Mouse (Mus musculus) liver, embryonic 14.5 days (tissue): ENCODE data around the gene Far2. TPM values are rescaled to one million over a fixed set of nuclear protein-coding genes. Genes with fewer than 3 reads are reported as not detected.
A peak's percentile ranks its signal among the peaks of the same experiment; 100 is the strongest.

ENCODE experiments used
- ATAC-seq: fragments of 200-750 bp; cut with Nextera tagmentation; 2 replicates; pipeline ENCODE4 v1.8.0; 2017; ENCODE audit warnings: moderate number of reproducible peaks, mild to moderate bottlenecking, moderate library complexity; ENCODE audit not compliant: insufficient read depth
- DNase-seq, 3 experiments: peaks; one replicate each; pipeline ENCODE4 v3.0.0-alpha.2; 2012 to 2013; ENCODE audit warnings: low read depth in 3 of 3, low spot score in 3 of 3
- H3K27ac ChIP-seq: fragments of 300-500 bp; sonication (generic); 2 replicates; pipeline ENCODE4 v1.5.1; 2014; ENCODE audit warnings: moderate library complexity, mild to moderate bottlenecking, control low read depth, inconsistent platforms
- H3K27me3 ChIP-seq: fragments of 300-500 bp; sonication (generic); 2 replicates; pipeline ENCODE4 v1.6.1; 2014; ENCODE audit warnings: mild to moderate bottlenecking, low read length, moderate library complexity; ENCODE audit not compliant: control insufficient read depth, insufficient read depth
- H3K36me3 ChIP-seq: fragments of 300-500 bp; sonication (generic); replicated peaks from 2 replicates; pipeline ENCODE4 v1.6.1; 2014; ENCODE audit warnings: low read depth; ENCODE audit not compliant: control insufficient read depth, insufficient read depth
- H3K4me1 ChIP-seq, 2 experiments: fragments of 200-500 bp in 1 of 2; fragments of 300-500 bp in 1 of 2; sonication (generic) in 1 of 2; replicated peaks; 2 replicates each; pipeline ENCODE4 v1.6.1; 2012 to 2014; ENCODE audit warnings: antibody characterized with exemption in 1 of 2, inconsistent platforms in 1 of 2, low read length in 1 of 2; ENCODE audit not compliant: control insufficient read depth in 2 of 2, insufficient read depth in 2 of 2
- H3K4me2 ChIP-seq: fragments of 300-500 bp; sonication (generic); 2 replicates; pipeline ENCODE4 v1.6.1; 2014; ENCODE audit warnings: low read depth, mild to moderate bottlenecking, control low read depth, moderate library complexity
- H3K4me3 ChIP-seq, 2 experiments: fragments of 200-500 bp in 1 of 2; fragments of 300-500 bp in 1 of 2; sonication (generic) in 1 of 2; 2 replicates each; pipeline ENCODE4 v1.5.1; 2012 to 2014; ENCODE audit warnings: low read depth in 2 of 2, low read length in 2 of 2, mild to moderate bottlenecking in 2 of 2, control low read depth in 1 of 2, inconsistent platforms in 1 of 2, moderate library complexity in 1 of 2; ENCODE audit not compliant: insufficient read depth in 1 of 2
- H3K9ac ChIP-seq: fragments of 300-500 bp; sonication (generic); replicated peaks from 2 replicates; pipeline ENCODE4 v1.6.1; 2014; ENCODE audit warnings: mild to moderate bottlenecking, control low read depth, moderate library complexity
- H3K9me3 ChIP-seq: fragments of 300-500 bp; sonication (generic); 2 replicates; pipeline ENCODE4 v1.6.1; 2016; ENCODE audit warnings: low read length, mixed read lengths; ENCODE audit not compliant: control insufficient read depth
- CTCF ChIP-seq: IDR thresholded peaks from 2 replicates; pipeline ENCODE4 v1.5.1; 2016; ENCODE audit warnings: antibody characterized with exemption, low read depth, control low read depth
- EP300 ChIP-seq: IDR thresholded peaks from 2 replicates; pipeline ENCODE4 v1.6.1; 2016; ENCODE audit warnings: antibody characterized with exemption, low read depth
- WGBS: fragments of 180-500 bp; shearing (Covaris S2); extraction: QIAGEN DNeasy Blood & Tissue Kit; methylation state at CpG from one replicate; pipeline ENCODE4 v1.1.7; 2014; ENCODE audit not compliant: insufficient replicate concordance; 5-methylcytosine and 5-hydroxymethylcytosine counted together
- polyA plus RNA-seq, 2 experiments: library from polyadenylated mRNA; depleted of rRNA in 1 of 2; stranded (reverse) in 1 of 2; unstranded in 1 of 2; fragments of >200 nt; fragmentation: Nextera tagmentation in 1 of 2; extraction: Ambion mirVana in 1 of 2; gene quantifications; 2 replicates each; pipeline versions ENCODE4 v1.2.1 to v1.2.3; 2012 to 2014

Far2 gene
- polyA plus RNA-seq, 2 experiments = 0.37 to 1.0 TPM

DNA sequence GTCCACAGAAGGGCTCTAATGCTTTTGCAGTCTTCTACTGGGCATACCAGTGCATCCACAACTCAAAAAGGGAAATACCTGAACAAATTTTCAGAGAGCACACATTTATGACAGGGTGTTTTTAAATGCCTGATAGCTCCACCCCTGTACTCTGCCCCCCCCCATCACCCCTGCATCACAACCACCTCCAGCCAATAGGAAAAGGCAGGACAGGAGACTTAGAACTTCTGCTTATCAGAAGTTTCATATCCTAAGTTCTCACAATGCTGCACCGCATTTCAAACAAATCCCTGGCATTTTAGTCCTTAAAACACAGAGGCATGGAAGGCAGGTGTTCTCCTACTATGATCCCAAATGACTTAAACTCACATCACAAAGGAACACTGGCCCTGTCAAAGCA, 55.4 kb downstream of the Far2 start:
- H3K4me3 ChIP-seq = no peak overlapping the region
- H3K9me3 ChIP-seq = no peaks in the 10 kb centered on the region
- H3K27ac ChIP-seq = no peak overlapping the region
- H3K27me3 ChIP-seq = no peaks in the 10 kb centered on the region
- ATAC-seq = no peak
- 49% methylated on average over 1 of the region's 1 CpGs for WGBS
- no peak for TF ChIP-seq CTCF
- TF ChIP-seq EP300 = no peak
- H3K9ac ChIP-seq = no peak overlapping the region
- no peak overlapping the region for H3K4me2 ChIP-seq
- H3K4me1 ChIP-seq = no peaks in the 10 kb centered on the region
- DNase-seq = no peak
- no peaks in the 10 kb centered on the region for H3K36me3 ChIP-seq

DNA sequence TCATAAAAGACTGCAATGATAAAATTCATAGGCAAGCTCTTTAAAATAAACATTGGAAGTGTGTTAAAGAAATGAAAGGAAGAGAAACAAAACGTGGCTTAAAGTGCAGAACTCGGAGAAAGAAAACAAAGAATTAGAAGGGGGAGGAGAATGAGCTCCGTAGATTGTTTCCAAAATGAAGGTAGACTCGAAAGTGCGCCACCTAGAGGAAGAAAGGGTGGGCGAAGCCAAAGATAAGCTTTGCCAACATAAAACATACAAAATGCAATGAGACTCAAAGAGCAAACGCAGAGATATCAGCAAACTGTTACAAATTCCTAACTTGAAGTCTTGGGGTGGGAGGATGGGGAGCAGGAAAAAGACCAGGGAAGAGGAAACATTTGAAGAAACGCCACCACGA, 57.2 kb downstream of the Far2 start:
- 26% methylated on average over 9 of the region's 9 CpGs for WGBS
- TF ChIP-seq EP300 (no peak), CTCF (peak; percentile 63)
- no peak overlapping the region for H3K4me2 ChIP-seq
- DNase-seq (peak in 1 of 3 experiments; percentile 16), ATAC-seq (no peak)
- H3K4me1 ChIP-seq = peaks cover 2 to 6% of the 10 kb centered on the region in 2 experiments; a peak in 3 of 4 replicates
- no peaks in the 10 kb centered on the region for H3K36me3 ChIP-seq
- no peaks in the 10 kb centered on the region for H3K27me3 ChIP-seq
- no peaks in the 10 kb centered on the region for H3K9me3 ChIP-seq
- H3K9ac ChIP-seq = no peak overlapping the region
- no peak overlapping the region for H3K4me3 ChIP-seq
- H3K27ac ChIP-seq = no peak overlapping the region

DNA sequence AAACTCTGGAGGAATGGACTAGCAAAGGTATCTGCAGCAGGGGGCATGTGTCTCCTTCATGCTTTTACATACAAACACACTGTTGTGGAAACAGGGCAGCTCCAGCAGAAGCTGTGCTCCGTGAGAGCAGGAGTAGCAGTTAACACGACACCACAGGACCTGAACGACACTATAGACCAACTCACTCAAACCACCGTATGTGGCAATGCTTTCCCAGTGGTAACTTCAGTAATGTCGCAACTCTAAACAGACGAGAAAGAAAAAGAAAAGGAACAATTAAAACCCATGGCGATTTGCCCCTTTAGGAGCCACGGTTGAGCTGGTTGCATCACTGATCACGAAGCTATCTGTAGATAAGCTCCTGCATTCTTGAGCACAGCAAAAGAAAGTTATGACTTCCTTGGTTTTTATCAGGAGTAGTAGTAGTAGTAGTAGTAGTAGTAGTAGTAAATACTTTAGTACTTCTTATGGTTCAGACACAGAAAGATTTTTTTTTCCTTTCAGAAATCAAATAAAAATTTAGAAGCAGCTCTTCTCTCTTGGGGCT, 58.7 kb downstream of the Far2 start:
- H3K4me1 ChIP-seq = peaks cover 4 to 10% of the 10 kb centered on the region in 2 experiments; a peak in 3 of 4 replicates
- no peaks in the 10 kb centered on the region for H3K36me3 ChIP-seq
- 29% methylated on average over 9 of the region's 9 CpGs for WGBS
- DNase-seq (peak in 1 of 3 experiments; percentile 16), ATAC-seq (no peak)
- no peak overlapping the region for H3K27ac ChIP-seq
- no peak for TF ChIP-seq CTCF
- no peak for TF ChIP-seq EP300
- H3K4me3 ChIP-seq = no peak overlapping the region
- no peak overlapping the region for H3K4me2 ChIP-seq
- no peaks in the 10 kb centered on the region for H3K9me3 ChIP-seq
- H3K9ac ChIP-seq = no peak overlapping the region
- no peaks in the 10 kb centered on the region for H3K27me3 ChIP-seq

DNA sequence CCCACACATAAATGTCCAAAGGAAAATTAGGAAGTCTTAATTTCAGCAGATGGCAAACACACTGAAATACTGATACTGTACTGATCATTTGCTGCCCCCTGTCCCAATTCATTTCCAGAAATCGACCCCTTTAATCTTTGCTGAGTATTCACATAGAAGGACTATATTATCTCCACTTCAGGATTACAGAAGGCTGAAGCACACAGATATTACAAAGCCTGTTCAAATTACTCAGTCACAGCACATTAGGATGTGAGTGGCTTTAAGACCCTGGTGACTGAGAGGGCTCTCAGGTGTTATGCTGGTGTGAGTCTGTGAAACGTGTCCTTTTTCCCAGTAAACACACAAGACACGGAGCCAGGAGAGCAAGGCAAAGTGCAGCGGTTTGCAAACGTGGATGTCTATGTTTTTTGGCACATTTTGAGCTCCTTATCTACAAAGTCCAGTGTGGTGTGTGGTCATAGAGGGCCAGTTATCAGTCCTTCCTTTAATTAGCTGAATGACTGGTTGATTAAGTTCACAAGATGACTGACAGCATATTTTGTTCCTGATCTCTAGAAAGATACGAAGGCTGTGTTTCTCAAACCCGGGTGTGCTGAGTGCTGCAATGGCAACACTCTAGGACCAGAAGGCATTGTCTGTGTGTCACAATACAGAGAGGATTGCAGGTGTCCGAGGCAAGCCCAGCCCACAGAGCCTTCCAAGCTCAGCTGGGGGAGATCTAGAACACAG, 61.8 kb downstream of the Far2 start:
- H3K4me2 ChIP-seq = peak overlapping the region; percentile 43
- peak; percentile 76 for TF ChIP-seq EP300
- TF ChIP-seq CTCF = no peak
- no peak overlapping the region for H3K27ac ChIP-seq
- no peaks in the 10 kb centered on the region for H3K36me3 ChIP-seq
- peaks cover 4 to 10% of the 10 kb centered on the region in 2 experiments; a peak in 3 of 4 replicates for H3K4me1 ChIP-seq
- H3K4me3 ChIP-seq = 0 out of 4 replicates have a peak overlapping the region, but pooled peaks of 1 of the 2 experiments have one; percentile 3
- whole genome bisulfite sequencing = 14% methylated on average over 8 of the region's 8 CpGs
- no peak overlapping the region for H3K9ac ChIP-seq
- peak; percentile 83 for ATAC-seq
- no peaks in the 10 kb centered on the region for H3K9me3 ChIP-seq
- peak; percentile 16 to 36 (median 32) for DNase-seq
- H3K27me3 ChIP-seq = no peaks in the 10 kb centered on the region

DNA sequence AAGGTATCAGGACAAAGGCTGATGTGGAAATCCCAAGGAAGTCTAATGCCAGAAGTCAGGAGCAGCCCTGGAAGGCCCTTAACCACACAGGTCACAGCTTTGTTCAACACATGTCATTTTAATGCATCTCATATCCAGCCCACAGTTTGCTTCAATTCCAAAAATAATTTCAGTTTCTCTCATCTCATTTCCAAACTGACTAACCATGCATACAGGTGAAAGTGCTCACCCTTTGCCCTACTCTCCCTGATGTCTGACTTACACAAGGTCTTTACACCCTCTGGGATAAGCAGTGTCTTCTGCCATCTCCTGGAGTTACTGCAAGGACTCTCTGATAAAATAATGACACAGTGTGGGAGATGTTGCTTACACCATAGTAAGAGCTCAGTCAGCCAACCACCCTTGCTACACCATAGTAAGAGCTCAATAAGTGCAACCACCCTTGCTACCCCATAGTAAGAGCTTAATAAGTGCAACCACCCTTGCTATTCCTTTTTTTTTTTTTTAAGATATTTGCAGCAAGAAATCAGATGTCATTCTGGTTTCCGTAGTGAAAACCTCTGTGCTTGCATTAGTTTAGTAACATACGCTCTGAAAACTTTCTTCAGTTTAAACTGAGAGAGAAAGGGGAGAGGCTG, 64.1 kb downstream of the Far2 start:
- peaks cover 4 to 10% of the 10 kb centered on the region in 2 experiments; a peak in 3 of 4 replicates for H3K4me1 ChIP-seq
- ATAC-seq = no peak
- H3K9me3 ChIP-seq = no peaks in the 10 kb centered on the region
- H3K9ac ChIP-seq = no peak overlapping the region
- TF ChIP-seq EP300 = no peak
- no peak for TF ChIP-seq CTCF
- H3K36me3 ChIP-seq = no peaks in the 10 kb centered on the region
- WGBS = 69% methylated on average over 2 of the region's 2 CpGs
- H3K4me3 ChIP-seq = no peak overlapping the region
- H3K27me3 ChIP-seq = no peaks in the 10 kb centered on the region
- DNase-seq = no peak
- H3K27ac ChIP-seq = no peak overlapping the region
- no peak overlapping the region for H3K4me2 ChIP-seq
